Mouse (Mus musculus): Measurements from ENCODE around the gene Lrfn4. TPM values are rescaled to one million over a fixed set of nuclear protein-coding genes. Genes with fewer than 3 reads are reported as not detected.
"Not testable (repeated sequence)": the region's sequence is repeated elsewhere in the genome, so short reads cannot be mapped to it uniquely, and the experiment has no call there.

Gene Lrfn4
- total RNA-seq, 2 experiments from 2014 or later: 0.09 to 0.29 TPM

DNA sequence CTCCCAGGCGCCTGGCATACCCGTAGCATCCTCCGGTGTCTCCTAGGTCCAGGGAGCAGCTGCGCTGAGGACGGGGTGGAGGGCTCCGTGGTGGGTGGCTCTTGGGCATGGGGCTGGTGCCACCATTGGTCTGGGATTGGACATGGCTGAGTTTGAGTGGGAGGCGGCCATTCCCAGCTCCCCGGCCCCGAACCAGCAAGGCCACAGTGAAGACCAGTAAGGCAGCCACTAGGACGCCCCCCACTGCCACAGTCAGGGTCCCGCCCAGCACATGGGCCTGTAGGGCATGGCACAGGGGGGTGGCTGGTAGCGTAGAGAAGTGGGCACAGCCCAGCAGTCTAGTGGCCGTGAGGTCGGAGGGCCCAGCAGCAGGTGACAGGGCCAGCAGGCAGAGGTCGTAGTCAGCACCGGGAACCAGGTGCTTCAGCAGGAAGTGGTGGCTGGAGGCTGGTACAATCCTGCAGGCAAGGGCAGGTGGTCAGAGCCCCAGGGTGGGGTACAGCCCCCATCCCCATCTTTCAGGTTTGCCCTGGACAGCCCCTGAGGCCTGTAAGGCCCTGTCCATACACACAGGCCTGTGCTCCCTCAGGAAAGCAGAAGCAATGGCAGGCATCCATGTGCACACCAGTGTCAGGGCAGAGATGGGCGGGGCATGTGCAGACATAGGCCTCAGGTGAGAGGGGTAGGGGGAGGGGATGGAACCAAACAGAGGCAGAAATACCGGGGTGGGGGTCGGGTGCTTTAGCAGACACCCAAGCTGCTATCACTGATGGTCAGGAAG lies 3.1 kb downstream of the Lrfn4 start:
- no peak for ATAC-seq (ENCODE audit: poor library complexity, severe bottlenecking)

DNA sequence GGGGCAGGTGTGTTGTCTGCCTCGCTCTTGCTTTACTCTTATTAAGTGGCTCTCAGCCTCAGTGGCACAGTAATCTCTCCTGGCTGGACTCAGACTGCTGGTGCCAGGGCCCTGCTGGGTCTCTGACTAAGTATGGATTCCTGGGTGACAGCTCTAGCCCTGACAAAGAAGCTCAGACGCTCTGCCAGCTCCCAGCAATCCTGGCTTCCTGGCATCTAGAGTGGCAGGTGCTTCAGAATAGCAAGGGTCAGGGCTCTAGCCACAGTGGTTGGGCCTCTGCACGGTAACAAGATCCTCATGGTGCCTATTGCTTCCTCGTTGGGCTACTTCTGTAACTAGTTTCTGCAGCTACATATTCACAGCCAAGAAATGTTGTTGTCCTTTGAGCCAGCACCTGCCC lies 5.4 kb downstream of the Lrfn4 start:
- ATAC-seq (ENCODE audit: poor library complexity, severe bottlenecking): no peak

DNA sequence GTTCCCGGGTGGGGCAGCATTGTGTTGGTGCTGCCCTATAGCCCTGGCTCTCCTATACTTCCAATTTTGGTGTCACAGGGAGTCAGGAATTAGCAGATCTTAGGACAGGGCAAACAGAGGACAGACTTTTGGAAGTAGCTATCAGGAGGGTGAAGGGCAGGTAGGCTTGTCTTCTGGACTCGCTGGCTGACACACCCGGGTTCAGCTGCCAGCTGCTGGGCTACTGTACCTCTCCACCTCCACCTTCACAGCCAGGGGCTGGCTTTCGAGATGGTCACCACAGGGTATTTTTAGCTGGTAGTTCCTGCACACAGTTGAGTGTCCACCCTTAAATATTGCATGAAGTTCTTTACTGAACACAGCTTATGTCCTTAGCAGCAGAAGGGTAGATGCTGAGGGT lies 7.0 kb downstream of the Lrfn4 start:
- no peak for ATAC-seq (ENCODE audit: poor library complexity, severe bottlenecking)

DNA sequence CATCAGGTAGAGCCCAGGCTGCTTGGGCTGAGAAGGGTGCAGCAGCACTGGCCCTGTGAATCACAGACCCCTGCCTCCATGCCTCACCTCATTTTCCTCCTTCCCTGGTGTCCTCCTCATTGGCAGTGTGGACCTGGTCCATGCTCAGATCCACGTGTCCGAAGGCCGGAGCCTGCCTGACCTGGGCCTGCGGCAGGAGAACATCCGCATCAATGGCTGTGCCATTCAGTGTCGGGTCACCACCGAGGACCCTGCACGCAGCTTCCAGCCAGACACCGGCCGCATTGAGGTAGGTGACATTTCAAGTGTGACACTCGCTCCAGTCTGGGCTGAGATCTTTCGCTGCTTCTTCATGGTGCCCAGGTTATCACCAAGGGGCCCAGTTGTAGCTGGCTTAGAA lies 8.1 kb downstream of the Lrfn4 start:
- ATAC-seq (ENCODE audit: poor library complexity, severe bottlenecking): no peak

DNA sequence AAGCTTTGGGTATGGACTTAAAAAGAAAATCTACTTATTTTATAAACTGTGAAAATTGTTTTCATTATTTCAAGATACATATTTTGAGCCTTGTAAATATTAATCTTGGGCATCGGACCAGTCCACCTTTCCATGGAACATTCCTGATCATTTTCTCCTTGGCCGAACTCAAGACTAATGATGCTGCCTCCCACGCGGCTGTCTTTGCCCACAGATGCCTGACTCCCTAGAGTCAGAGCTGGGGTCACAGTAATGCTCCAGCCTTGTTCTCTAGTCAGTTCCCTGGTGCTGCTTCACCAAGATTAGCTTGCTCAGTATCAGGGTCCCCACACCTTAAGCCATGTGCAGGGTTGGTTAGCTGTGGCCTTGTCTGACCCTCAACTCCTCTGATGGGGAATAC lies 9.8 kb downstream of the Lrfn4 start:
- no peak for ATAC-seq (ENCODE audit: poor library complexity, severe bottlenecking)

DNA sequence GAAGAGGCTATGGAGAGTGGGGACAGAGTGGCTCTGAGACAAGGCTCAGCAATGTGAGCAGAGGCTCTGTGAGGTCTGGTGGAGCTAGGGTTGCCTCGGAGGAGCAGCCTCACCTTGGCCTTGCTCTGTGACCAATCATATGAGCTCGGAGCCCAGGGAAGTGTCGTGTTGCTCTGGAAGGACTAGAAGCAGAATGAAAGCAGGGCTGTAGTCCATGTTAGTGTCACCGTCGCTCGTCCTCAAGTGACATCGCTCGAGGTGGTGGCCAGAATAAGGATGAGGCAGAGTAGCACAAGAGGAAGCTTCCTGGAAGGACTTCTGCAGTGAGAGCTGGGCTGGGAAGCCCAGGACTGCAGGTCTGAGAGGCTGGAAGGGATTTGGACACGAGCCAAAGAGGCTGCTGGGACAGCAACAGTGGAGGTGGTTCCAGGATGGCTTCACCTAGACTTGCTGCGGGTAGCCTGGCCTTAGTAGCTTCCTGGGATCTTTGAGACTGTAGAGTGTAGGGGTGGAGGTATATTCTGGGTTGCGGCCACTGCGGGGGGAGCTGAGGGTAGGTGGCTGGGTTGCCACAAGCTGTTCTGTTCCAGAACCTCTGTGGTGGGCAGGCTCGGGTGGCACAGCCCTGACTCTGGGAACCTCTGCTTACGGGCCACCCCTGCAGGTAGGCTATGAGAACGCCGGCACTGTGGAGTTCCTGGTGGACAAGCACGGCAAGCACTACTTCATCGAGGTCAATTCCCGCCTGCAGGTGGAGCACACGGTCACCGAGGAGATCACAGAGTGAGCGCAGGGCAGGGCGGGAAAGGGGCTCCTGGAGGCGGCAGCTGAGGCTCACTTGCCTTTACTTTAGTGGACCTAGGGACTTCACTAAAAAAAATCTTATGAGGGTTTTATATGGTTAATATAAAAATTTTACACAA lies 11.4 kb downstream of the Lrfn4 start:
- no peak for ATAC-seq (ENCODE audit: poor library complexity, severe bottlenecking)

DNA sequence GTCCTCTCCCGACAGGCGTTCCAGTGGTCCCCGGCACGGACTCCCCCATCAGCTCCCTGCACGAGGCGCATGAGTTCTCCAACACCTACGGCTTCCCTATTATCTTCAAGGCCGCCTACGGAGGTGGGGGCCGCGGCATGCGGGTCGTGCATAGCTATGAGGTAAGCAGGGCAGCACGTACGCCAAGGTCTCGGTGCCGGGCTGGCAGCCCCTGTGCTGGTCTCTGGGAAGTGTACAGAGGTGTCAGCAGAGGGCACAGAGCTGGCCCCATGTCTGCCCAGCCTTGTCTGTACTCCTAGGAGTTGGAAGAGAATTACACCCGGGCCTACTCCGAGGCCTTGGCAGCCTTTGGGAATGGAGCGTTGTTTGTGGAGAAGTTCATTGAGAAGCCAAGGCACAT lies 13.0 kb downstream of the Lrfn4 start:
- ATAC-seq (ENCODE audit: poor library complexity, severe bottlenecking): no peak

DNA sequence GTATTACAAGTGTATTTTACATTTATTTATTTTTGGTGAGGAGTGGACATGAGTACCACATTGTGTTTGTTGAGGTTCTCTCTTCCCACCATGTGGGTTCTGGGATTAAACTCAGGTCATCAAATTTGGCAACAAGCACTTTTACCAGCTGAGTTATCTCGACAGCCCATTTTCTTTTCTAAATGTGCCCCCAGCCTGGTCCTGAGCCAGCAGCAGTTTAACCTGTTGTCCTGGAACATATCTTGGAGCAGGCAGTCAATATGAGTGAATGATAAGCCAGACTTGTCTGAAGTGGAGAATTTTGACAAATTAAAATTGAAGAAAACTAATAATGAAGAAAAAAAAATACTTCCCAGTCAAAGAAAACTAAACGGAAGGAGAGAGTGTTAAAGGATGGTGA lies 19.4 kb downstream of the Lrfn4 start:
- ATAC-seq (ENCODE audit: poor library complexity, severe bottlenecking): no peak

DNA sequence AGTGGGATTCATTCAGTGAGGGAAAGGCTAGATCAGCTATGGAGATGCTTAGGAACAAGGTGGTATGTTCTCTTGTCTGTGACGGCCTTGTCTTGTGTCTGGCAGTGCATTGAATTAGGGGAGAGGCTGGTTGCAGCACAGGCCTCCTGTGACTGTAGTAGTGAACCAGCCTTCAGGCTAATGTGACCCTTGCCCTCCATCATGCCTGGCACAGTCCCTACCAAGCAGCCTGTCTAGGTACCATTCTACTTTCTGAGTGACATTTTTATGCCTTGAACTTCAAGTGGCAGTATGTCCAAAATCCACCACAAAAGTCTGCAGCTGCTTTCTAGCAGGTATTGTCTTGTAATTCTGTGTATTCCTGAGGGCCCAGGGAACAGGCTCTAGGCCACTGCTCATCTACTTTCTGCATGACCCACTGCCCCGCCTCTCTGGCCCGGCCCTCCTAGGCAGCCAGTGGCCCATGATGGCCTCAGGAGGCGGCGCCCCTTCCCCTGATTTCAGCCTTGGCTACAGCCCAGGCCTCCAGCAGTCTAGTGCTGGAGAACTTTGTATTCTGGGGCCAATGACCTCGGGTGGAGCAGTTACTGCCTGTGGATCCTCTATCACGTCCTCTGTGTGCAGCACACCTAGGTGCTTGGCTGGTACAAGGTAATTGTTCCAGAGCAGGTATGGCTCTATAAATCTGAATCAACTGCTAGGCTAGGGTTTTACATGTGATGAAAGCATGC lies 21.5 kb downstream of the Lrfn4 start:
- no peak for ATAC-seq (ENCODE audit: poor library complexity, severe bottlenecking)

DNA sequence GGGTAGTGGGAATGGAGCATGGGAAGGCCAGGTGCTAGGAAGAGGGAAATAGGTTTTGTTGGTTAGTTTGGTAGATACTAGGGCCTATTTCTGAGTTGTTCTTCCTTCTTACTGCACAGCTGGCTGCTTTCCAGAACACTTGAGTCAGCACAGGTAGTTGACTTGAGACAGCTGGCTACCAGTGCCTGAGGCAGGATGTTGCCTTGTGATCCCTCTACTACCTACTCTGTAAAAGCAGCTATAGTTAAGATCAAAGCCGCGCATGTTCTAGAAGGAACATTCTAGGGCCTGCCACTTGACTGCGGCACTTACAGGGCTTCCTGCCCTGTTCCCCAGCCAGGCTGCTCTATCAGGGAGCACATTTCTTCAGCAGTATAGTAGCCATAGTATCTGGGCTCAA lies 25.4 kb downstream of the Lrfn4 start:
- ATAC-seq (ENCODE audit: poor library complexity, severe bottlenecking): no peak

DNA sequence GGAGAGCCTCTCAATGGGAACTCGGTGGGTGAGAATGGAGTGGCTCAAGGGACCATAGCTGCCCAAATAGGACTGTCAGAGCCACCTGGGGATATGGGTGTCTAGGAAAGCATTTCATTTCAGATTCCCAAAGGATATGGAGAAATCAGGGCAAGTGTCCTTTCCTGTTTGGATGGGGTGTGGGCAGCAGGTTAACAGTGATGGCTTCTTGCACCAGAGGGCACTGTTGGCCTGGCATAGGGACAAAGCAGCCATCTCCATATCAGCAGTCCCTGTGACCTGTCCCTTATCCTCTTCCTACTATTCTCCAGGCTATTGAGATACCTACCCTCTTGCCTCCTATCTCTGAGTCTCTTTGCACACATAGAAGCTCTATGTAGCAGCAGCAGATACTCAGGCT lies 26.4 kb downstream of the Lrfn4 start:
- ATAC-seq (ENCODE audit: poor library complexity, severe bottlenecking): no peak

DNA sequence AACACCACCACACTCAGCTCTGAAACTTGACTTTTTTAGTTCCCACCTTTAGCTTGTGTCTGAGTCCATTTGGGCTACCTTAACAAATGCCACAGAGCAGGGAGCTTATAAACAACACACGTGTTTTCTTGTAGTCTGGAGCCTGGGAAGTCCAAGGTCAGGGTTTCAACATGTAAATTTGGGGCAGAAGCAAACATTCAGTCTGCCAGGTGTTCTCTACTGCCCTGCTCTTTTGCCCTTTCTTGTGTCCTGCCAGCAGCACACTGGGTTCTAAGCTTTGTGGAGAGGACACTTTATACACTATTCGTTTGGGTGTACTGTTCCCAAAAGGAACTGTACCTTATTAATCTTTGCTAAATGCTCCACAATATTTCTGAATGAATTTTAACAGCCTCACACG lies 27.0 kb downstream of the Lrfn4 start:
- ATAC-seq (ENCODE audit: poor library complexity, severe bottlenecking): no peak

DNA sequence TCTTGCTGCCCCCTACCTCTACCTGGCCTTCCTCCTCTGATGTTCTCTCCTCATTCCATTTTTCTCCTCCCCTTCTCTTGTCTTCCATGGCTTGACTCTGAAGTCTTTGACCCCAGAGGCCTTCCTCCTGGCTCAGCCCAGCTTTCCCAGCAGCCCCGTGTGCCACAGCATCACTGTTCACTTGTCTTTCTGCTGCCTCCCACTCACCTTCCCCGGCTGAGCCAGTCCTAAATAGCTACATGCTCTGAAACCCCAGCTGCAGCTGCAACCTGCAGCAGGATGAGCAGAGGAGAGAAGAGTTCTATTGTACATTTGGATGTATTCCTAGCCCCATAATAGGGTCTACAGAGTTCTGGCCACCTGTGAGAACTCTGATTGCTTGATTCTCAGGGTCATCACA lies 28.0 kb downstream of the Lrfn4 start:
- ATAC-seq (ENCODE audit: poor library complexity, severe bottlenecking): no peak

DNA sequence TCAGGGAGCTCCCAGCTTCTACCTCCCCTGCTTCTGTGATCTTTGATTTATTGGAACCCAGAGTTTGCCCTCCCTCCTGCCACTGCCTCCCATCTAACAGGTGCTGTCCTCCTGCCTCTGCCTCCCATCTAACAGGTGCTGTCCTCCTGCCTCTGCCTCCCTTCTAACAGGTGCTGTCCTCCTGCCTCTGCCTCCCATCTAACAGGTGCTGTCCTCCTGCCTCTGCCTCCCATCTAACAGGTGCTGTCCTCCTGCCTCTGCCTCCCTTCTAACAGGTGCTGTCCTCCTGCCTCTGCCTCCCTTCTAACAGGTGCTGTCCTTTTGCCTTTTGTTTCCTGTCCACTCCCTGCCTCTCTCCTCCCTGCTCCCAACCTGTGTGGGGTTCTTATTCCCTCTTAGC lies 28.7 kb downstream of the Lrfn4 start:
- ATAC-seq (ENCODE audit: poor library complexity, severe bottlenecking): not testable (repeated sequence)

DNA sequence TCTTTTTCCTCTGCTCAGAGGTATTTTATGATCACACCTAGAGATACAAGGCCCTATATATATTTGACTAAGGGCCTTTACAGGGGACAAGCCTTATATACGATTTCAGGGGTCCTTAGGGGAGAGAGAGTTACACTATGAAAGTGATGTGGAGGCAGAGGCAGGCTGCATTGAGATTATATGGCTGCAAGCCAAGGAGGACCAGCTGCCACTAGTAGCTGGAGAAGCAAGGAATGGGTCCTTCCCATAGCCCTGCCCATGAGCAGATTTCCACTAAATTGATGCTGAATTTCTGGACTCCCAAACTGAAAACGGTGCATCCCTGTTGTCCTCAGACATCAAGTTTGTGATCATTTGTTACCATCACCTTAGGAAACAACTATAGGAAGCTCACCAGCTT lies 31.6 kb downstream of the Lrfn4 start:
- no peak for ATAC-seq (ENCODE audit: poor library complexity, severe bottlenecking)

DNA sequence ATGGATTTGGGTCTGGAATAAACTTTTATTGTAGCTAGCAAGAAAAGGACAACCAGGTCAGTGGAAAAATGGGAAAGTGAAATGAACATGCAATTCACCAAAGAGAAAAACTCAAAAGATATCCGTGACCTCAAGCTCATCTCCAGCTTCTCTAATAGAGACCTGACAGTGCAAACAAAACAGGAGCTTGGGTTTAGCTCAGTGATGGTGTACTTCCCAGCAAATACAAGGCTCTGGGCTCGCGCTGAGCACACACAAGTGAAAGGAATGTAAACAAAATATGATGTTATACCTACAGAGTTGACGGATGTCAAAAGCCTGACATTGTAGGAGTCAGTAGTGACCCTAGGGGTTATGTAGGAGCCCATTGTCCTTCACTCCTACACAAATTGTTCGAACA lies 36.2 kb downstream of the Lrfn4 start:
- no peak for ATAC-seq (ENCODE audit: poor library complexity, severe bottlenecking)

DNA sequence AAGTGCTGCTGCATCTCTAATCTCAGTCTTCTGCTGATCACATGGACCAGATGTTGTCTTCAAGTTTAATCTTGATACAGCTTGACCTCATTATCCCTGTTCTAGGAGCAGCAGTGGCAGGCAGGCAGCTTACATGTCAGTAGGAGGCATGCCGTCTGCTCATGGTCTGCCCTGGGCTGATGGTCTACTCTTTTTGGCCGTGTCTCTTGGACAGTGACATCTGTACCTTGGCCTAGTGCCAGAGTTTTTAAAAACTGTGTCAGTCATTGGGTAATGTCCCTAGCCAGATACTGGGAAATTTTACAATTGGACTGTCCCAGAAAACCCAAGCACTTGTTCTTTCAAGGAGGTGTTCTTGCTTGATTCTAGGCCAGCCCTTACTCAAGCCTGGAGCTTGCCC lies 36.7 kb downstream of the Lrfn4 start:
- ATAC-seq (ENCODE audit: poor library complexity, severe bottlenecking): no peak

DNA sequence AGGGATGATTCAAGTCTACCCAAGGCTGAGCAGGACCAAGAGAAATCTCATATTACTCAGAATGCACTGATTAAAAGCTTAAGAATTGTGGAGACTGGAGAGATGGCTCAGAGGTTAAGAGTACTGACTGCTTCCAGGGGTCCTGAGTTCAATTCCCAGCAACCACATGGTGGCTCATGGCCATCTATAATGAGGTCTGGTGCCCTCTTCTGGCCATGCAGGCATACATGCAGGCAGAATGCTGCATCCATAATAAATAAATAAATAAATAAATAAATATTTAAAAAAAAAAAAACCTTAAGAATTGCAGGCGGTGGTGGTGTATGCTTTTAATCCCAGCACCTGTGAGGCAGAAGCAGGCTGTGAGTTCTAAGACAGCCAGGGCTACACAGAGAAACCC lies 42.2 kb downstream of the Lrfn4 start:
- ATAC-seq (ENCODE audit: poor library complexity, severe bottlenecking): no peak

DNA sequence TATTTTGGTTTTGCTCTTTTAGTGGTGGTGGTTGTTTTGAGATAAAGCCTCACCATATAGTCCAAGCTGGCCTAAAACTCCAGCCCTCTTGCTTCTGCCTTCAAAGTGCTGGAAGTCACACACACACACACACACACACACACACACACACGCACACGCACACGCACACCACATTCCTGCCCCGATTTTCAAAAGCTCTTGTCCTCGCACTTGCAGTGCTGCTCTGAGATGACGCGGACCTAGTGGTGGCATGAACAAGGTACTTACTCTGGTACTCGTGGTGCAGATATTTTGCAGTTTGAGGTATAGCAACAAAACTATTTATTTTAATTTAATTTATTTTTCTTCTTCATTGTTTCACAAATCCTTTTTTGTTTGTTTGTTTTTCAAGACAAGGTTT lies 43.0 kb downstream of the Lrfn4 start:
- no peak for ATAC-seq (ENCODE audit: poor library complexity, severe bottlenecking)

DNA sequence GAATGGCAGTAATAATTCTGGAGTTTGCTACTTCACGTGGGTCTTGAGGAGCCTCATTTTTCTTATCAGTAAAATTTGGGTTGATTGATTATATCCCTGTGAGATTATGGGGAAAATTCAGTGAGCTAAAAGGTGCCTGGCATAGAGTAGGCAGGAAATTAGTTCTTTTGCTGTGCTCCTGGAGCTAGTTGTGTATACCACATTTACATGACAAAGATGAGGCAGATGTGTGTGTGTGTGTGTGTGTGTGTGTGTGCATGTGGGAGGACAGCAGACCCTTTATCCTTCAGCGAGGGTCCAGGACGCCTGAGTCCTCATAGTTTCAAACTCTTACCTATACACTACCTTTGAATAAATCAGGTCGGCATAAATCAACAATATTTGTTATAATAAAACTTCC lies 43.4 kb downstream of the Lrfn4 start:
- no peak for ATAC-seq (ENCODE audit: poor library complexity, severe bottlenecking)

DNA sequence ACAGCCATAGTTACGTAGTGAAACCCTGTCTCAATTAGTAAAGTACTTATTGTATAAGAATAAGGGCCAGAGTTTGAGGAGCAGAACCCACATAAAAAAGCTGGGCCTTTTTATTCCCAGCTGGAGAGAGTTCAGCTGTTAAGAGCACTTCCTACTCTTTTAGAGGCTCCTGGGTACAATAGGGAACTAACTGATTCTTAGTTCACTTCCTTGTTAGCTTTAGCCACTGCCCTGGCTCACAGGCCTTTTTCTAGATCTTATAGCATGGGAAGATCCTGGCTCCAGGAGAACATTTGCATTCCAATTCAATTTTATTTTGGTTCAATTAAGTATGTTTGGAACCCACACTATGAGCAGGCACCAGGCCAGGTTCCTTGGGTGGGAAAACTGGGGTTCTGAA lies 43.8 kb downstream of the Lrfn4 start:
- no peak for ATAC-seq (ENCODE audit: poor library complexity, severe bottlenecking)

DNA sequence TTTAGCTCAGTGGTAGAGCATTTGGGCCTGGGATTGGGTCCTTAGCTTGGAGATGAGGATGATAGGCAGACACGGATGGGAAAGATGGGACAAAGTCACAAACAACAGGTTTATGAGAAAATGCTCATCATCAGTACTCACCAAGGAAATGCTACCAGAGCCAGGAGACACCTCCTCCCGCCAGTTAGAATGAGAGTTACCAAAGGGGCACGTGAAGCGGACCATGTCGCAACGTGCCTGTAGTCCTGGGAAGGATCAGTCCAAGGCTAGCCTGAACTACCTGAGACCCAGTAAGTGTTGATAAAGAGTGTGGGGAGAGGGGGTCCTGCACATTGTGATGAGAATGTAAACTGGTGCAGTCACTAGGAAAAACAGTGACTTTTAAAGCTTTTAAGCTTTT lies 44.7 kb downstream of the Lrfn4 start:
- no peak for ATAC-seq (ENCODE audit: poor library complexity, severe bottlenecking)
